8 mouse cellular contexts compared by ENCODE assay signal in the genomic region with DNA sequence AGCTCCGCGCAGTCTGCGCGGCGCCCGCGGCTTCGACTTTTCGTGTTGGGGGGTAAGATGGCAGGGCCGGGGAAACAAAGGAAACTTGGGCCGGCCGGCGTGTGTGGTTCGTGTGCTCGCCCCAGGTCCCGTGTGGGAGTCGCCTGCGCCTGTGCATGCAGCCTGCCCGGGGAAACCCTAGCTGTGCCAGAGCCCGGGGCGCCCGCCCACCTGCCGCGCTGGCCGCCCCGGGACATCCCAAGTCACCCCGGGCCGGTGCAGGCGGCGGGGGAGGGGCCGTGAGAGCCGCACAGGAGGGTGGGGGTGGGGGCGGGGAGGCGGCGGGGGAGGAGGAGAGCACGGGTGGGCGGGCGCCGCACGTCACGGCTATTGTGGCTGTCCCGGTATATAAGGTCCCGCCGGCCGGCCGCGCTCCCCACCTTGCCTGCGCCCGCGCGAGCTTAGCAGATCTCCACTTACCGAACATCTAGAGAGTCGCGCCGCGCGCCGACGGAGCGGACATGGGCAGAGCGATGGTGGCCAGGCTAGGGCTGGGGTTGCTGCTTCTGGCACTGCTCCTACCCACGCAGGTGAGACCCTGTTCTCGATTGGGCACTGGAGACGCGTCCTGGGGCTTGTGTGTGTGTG. TPM values are rescaled to one million over a fixed set of nuclear protein-coding genes. Genes with fewer than 3 reads are reported as not detected.
DNase-seq lines count a peak whose midpoint lies in the region; ATAC-seq and TF ChIP-seq lines count a peak whose summit lies in the region.

No protein-coding gene starts in this region.

- peak overlapping the region; percentile 83 for H3K9ac ChIP-seq in lung, embryonic 16.5 days (ENCODE audit: low read length)

- H3K36me3 ChIP-seq in lung, embryonic 16.5 days (ENCODE audit: control insufficient read depth, insufficient read depth, low read length): peaks cover 4% of the 10 kb centered on the region; the same call in 1 of the 2 replicates

- 0 out of 2 replicates have a peak, but pooled peaks cover 1% of the 10 kb centered on the region for H3K4me1 ChIP-seq in cortical plate, adult 2 months (ENCODE audit: control insufficient read depth, insufficient read depth, low read length)
- H3K4me1 ChIP-seq in lung, embryonic 16.5 days (replicated peaks; ENCODE audit: control insufficient read depth, insufficient read depth, low read length): peaks cover 3% of the 10 kb centered on the region; the same call in 1 of the 2 replicates

- no peak for TF ChIP-seq POLR2A in cortical plate, adult 2 months (IDR thresholded peaks at IDR 0.05; ENCODE audit: extremely low read depth, insufficient read depth, low read length)

- no peaks in the 10 kb centered on the region for H3K9me3 ChIP-seq in lung, embryonic 16.5 days (ENCODE audit: control insufficient read depth, low read length)

- DNase-seq in layer of hippocampus, postnatal 10 days (ENCODE audit: low spot score in 2 of 2): peak; percentile 55 to 73
- no peak for DNase-seq in layer of hippocampus, adult 8-10 months (ENCODE audit: low spot score in 2 of 2)
- peak; percentile 57 to 74 for DNase-seq in gastrocnemius, postnatal 4 days (ENCODE audit: low spot score in 2 of 2)
- peak; percentile 87 for DNase-seq in kidney, adult 18-20 months
- DNase-seq in ovary, adult 18-20 months (ENCODE audit: low spot score): peak; percentile 53
- DNase-seq in thymus, postnatal 36 days: peak; percentile 91 to 92

- WGBS in lung, embryonic 16.5 days: under 1% methylated on average over 51 of the region's 65 CpGs

- peak overlapping the region; percentile 42 for H3K4me3 ChIP-seq in cortical plate, adult 2 months (ENCODE audit: insufficient read depth, low read length)
- H3K4me3 ChIP-seq in lung, embryonic 16.5 days (ENCODE audit: low read length): peak overlapping the region; percentile 66

- H3K27me3 ChIP-seq in lung, embryonic 16.5 days (ENCODE audit: control insufficient read depth, insufficient read depth, low read depth, low read length): no peaks in the 10 kb centered on the region

- no peak for TF ChIP-seq CTCF in cortical plate, adult 2 months (IDR thresholded peaks at IDR 0.05; ENCODE audit: extremely low read depth, insufficient read depth, low read length)

- ATAC-seq in lung, embryonic 16.5 days (ENCODE audit: low read depth): peak; percentile 85

- H3K4me2 ChIP-seq in lung, embryonic 16.5 days (ENCODE audit: low read depth, low read length): peak overlapping the region; percentile 98

- H3K27ac ChIP-seq in cortical plate, adult 2 months (ENCODE audit: insufficient read depth, low read length): no peak overlapping the region
- H3K27ac ChIP-seq in lung, embryonic 16.5 days (ENCODE audit: low read length): peak overlapping the region; percentile 95

RNA-seq across cellular contexts. Expression of gene Cd24a, which starts 0.8 kb away (rescaled TPM):
- 100 to 1,000 TPM; 112 to 116 TPM for total RNA-seq in layer of hippocampus, postnatal 10 days (2021)
- total RNA-seq in layer of hippocampus, adult 8-10 months (2022): 10 to 100 TPM in 3 of 4 experiments, 1 to 10 TPM in 1; 7.3 to 13.6 (median 12.1) TPM
- polyA plus RNA-seq in cortical plate, adult 2 months (2012; rRNA removed): 7.6 and 13.5 TPM in 2 replicates
- total RNA-seq in gastrocnemius, postnatal 4 days (2021): 10 to 100 TPM; 38.4 to 41.3 TPM
- polyA plus RNA-seq in lung, embryonic 16.5 days (2015; fragmentation: Nextera tagmentation; extraction: Ambion mirVana): 192 and 195 TPM in 2 replicates

RNA-seq across cellular contexts. Expression of gene 1700021F05Rik, which starts 38.1 kb away (rescaled TPM):
- 10 to 100 TPM; 49.2 to 52.0 TPM for total RNA-seq in layer of hippocampus, postnatal 10 days (2021)
- total RNA-seq in layer of hippocampus, adult 8-10 months (2022): 10 to 100 TPM; 33.9 to 44.5 (median 41.1) TPM
- polyA plus RNA-seq in cortical plate, adult 2 months (2012; rRNA removed): 30.9 and 37.4 TPM in 2 replicates
- 10 to 100 TPM; 69.1 to 70.4 TPM for total RNA-seq in gastrocnemius, postnatal 4 days (2021)
- polyA plus RNA-seq in lung, embryonic 16.5 days (2015; fragmentation: Nextera tagmentation; extraction: Ambion mirVana): 44.3 and 49.2 TPM in 2 replicates

RNA-seq across cellular contexts. Expression of gene Gm9803, which starts 55.0 kb away (rescaled TPM):
- 1 to 10 TPM in 1 of 2 experiments, not detected in 1; 4.1 TPM for total RNA-seq in layer of hippocampus, postnatal 10 days (2021)
- 10 to 100 TPM in 2 of 4 experiments, 1 to 10 TPM in 2; 6.6 to 17.1 (median 11.8) TPM for total RNA-seq in layer of hippocampus, adult 8-10 months (2022)
- polyA plus RNA-seq in cortical plate, adult 2 months (2012; rRNA removed): 24.8 and 26.6 TPM in 2 replicates
- 1 to 10 TPM in 1 of 2 experiments, not detected in 1; 7.0 TPM for total RNA-seq in gastrocnemius, postnatal 4 days (2021)
- polyA plus RNA-seq in lung, embryonic 16.5 days (2015; fragmentation: Nextera tagmentation; extraction: Ambion mirVana): 12.5 and 25.4 TPM in 2 replicates

Comparison
In these comparisons a context has a peak if more than half of its experiments do, and no peak if none do; other contexts are left out.
1. DNase-seq: peak in layer of hippocampus, postnatal 10 days (2 of 2), gastrocnemius, postnatal 4 days (2 of 2), kidney, adult 18-20 months (single experiment), ovary, adult 18-20 months (single experiment) and thymus, postnatal 36 days (2 of 2); none in layer of hippocampus, adult 8-10 months (0 of 2).